Mouse (Mus musculus) neural tube, embryonic 11.5 days (tissue): ENCODE data around the gene Haao. TPM values are rescaled to one million over a fixed set of nuclear protein-coding genes. Genes with fewer than 3 reads are reported as not detected.

Source experiments
- ATAC-seq: fragments of 200-750 bp; cut with Nextera tagmentation; 2 replicates; pipeline ENCODE4 v1.8.0; 2017; ENCODE audit warnings: moderate number of reproducible peaks, mild to moderate bottlenecking, moderate TSS enrichment, moderate library complexity; ENCODE audit not compliant: insufficient read depth, low FRiP score, low TSS enrichment
- DNase-seq: peaks from one replicate; pipeline ENCODE4 v3.0.0-alpha.2; 2015; ENCODE audit warnings: low spot score
- H3K27ac ChIP-seq: fragments of 300-500 bp; sonication (generic); 2 replicates; pipeline ENCODE4 v1.5.1; 2014; ENCODE audit warnings: low read depth, mild to moderate bottlenecking, low read length
- H3K27me3 ChIP-seq: fragments of 300-500 bp; sonication (generic); 2 replicates; pipeline ENCODE4 v1.6.1; 2014; ENCODE audit warnings: mild to moderate bottlenecking, low read length, mixed read lengths; ENCODE audit not compliant: control insufficient read depth, insufficient read depth
- H3K36me3 ChIP-seq: fragments of 300-500 bp; sonication (generic); 2 replicates; pipeline ENCODE4 v1.6.1; 2014; ENCODE audit warnings: mild to moderate bottlenecking, low read length, moderate library complexity, mixed read lengths; ENCODE audit not compliant: control insufficient read depth, insufficient read depth
- H3K4me1 ChIP-seq: fragments of 300-500 bp; sonication (generic); 2 replicates; pipeline ENCODE4 v1.6.1; 2014; ENCODE audit warnings: low read length, mixed read lengths; ENCODE audit not compliant: control insufficient read depth, insufficient read depth
- H3K4me2 ChIP-seq: fragments of 300-500 bp; sonication (generic); 2 replicates; pipeline ENCODE4 v1.6.1; 2014; ENCODE audit warnings: low read depth, mild to moderate bottlenecking, moderate library complexity
- H3K4me3 ChIP-seq: fragments of 300-500 bp; sonication (generic); 2 replicates; pipeline ENCODE4 v1.5.1; 2014; ENCODE audit warnings: low read depth, low read length
- H3K9ac ChIP-seq: fragments of 300-500 bp; sonication (generic); 2 replicates; pipeline ENCODE4 v1.6.1; 2014; ENCODE audit warnings: mild to moderate bottlenecking, low read length
- H3K9me3 ChIP-seq: fragments of 300-500 bp; sonication (generic); 2 replicates; pipeline ENCODE4 v1.6.1; 2016; ENCODE audit warnings: low read length; ENCODE audit not compliant: control insufficient read depth
- WGBS: fragments of 180-500 bp; shearing (Covaris S2); extraction: QIAGEN DNeasy Blood & Tissue Kit; methylation state at CpG from one replicate; pipeline ENCODE4 v1.1.7; 2014; 5-methylcytosine and 5-hydroxymethylcytosine counted together
- polyA plus RNA-seq: library from polyadenylated mRNA; unstranded; fragments of >200 nt; fragmentation: Nextera tagmentation; extraction: Ambion mirVana; gene quantifications from 2 replicates; pipeline ENCODE4 v1.2.1, GENCODE M21; 2014

Haao gene
- polyA plus RNA-seq, 1 experiment from 2014 or later, result not detected

DNA sequence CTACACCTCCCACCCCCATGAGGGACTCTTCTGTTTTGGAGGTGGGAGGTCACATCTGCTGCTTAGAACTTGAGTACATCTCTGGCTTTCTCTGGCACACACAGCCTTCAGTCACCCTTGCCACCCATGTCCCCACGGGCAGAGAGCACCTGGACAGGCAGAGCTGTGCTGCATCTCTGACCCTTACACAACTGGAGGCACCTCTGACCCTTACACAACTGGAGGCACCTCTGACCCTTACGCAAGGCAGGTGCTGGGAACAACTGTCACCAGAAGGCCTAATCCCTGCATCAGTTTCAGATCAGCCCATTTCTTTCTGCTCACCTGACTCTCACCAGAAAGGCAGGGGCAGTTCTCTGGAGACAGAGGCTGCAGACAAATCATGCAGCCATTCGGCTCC lies 11.7 kb downstream of the Haao start:
- Histone ChIP-seq H3K27me3 (no peaks in the 10 kb centered on the region), H3K9me3 (no peaks in the 10 kb centered on the region), H3K4me2 (no peak overlapping the region), H3K27ac (no peak overlapping the region), H3K9ac (no peak overlapping the region), H3K4me3 (no peak overlapping the region), H3K4me1 (no peaks in the 10 kb centered on the region), H3K36me3 (no peaks in the 10 kb centered on the region; the same call in 1 of the 2 replicates)
- no peak for DNase-seq
- ATAC-seq, result no peak
- 65% methylated on average over 3 of the region's 3 CpGs for WGBS

- H3K4me1 ChIP-seq, result no peaks in the 10 kb centered on the region
- no peak overlapping the region for H3K27ac ChIP-seq
- no peak overlapping the region for H3K4me3 ChIP-seq
- no peak overlapping the region for H3K4me2 ChIP-seq
- no peaks in the 10 kb centered on the region; the same call in 1 of the 2 replicates for H3K36me3 ChIP-seq
- H3K9ac ChIP-seq, result no peak overlapping the region
- H3K27me3 ChIP-seq, result no peaks in the 10 kb centered on the region
- DNase-seq (no peak), ATAC-seq (no peak)
- H3K9me3 ChIP-seq, result no peaks in the 10 kb centered on the region
- 66% methylated on average over 4 of the region's 4 CpGs for WGBS
These were observed 13.6 kb downstream of the Haao start for GRCm38 (mm10) chr17:83834120-83834519.

DNA sequence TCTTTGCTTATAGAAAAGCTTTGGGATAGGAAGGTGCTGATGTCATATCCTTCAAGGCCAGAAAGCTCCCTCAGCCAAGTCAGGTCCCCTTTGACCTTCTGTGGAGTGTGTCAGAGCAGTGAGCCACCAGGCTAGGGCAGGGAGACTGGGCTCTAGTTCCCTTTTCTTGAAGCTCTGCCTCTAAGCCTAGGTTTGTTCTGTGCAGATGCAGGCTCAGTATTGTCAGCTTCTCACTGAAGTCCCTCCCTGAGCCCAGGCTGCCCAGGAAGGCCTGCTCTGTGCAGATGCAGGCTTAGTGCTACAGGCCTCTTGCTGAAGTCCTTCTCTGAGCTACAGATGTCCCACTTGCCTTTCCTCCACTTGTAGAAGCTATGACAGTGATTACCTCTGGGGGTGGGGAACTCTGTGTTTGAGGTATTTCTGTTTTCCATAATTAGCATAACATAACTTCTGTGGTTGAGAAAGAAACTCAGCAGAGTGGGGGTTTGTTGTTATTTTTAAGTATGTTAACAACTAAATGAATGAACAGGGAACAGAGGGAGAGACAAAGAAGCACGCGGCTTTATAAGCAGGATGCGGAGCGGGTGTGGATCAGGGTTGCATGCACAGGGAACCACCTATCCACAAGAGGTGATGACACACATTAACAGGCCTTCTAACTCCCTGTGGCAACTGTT lies 17.0 kb downstream of the Haao start:
- Histone ChIP-seq H3K4me3 (no peak overlapping the region), H3K4me1 (no peaks in the 10 kb centered on the region), H3K9ac (no peak overlapping the region), H3K27me3 (no peaks in the 10 kb centered on the region), H3K27ac (no peak overlapping the region), H3K36me3 (no peaks in the 10 kb centered on the region; the same call in 1 of the 2 replicates), H3K9me3 (no peaks in the 10 kb centered on the region), H3K4me2 (no peak overlapping the region)
- WGBS, result 95% methylated on average over 4 of the region's 4 CpGs
- DNase-seq (no peak), ATAC-seq (no peak)

GRCm38 (mm10) chr17:83829356-83829755 lies 18.4 kb downstream of the Haao start:
- no peak overlapping the region for H3K27ac ChIP-seq
- no peak overlapping the region for H3K4me2 ChIP-seq
- H3K9ac ChIP-seq, result no peak overlapping the region
- no peaks in the 10 kb centered on the region for H3K4me1 ChIP-seq
- WGBS, result 73% methylated on average over 3 of the region's 3 CpGs
- H3K27me3 ChIP-seq, result no peaks in the 10 kb centered on the region
- DNase-seq (no peak), ATAC-seq (no peak)
- H3K4me3 ChIP-seq, result no peak overlapping the region
- no peaks in the 10 kb centered on the region for H3K9me3 ChIP-seq
- H3K36me3 ChIP-seq, result no peaks in the 10 kb centered on the region; the same call in 1 of the 2 replicates

DNA sequence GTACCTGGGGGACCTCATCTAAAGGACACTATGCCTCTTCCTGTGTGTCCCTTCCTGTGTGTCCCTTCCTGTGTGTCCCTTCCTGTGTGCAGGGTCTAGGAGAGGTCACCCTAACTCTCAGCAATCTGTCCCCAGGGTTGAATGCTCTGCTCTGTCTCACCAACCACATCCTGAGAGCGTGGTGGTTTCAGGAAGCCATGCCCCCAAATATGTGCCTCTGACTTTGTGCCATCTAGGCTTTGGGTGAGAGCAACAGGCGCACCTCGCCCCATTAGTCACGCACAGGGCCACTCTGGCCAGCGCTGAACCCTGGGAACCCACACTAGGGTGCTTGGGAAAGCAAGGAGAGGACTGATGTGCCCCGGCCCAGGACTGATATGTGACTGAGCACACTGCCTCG lies 23.9 kb downstream of the Haao start:
- ATAC-seq (no peak), DNase-seq (peak; percentile 7)
- 88% methylated on average over 7 of the region's 7 CpGs for WGBS
- Histone ChIP-seq H3K9me3 (no peaks in the 10 kb centered on the region), H3K36me3 (no peaks in the 10 kb centered on the region), H3K27me3 (no peaks in the 10 kb centered on the region), H3K4me1 (no peaks in the 10 kb centered on the region), H3K9ac (no peak overlapping the region), H3K4me2 (no peak overlapping the region), H3K27ac (no peak overlapping the region), H3K4me3 (no peak overlapping the region)

- no peak overlapping the region for H3K9ac ChIP-seq
- no peaks in the 10 kb centered on the region for H3K9me3 ChIP-seq
- no peak overlapping the region for H3K27ac ChIP-seq
- 92% methylated on average over 3 of the region's 3 CpGs for whole genome bisulfite sequencing
- H3K4me1 ChIP-seq, result no peaks in the 10 kb centered on the region
- H3K4me2 ChIP-seq, result no peak overlapping the region
- no peaks in the 10 kb centered on the region for H3K36me3 ChIP-seq
- H3K27me3 ChIP-seq, result no peaks in the 10 kb centered on the region
- no peak overlapping the region for H3K4me3 ChIP-seq
- DNase-seq (no peak), ATAC-seq (no peak)
These were observed 25.9 kb downstream of the Haao start for GRCm38 (mm10) chr17:83821876-83822275.

DNA sequence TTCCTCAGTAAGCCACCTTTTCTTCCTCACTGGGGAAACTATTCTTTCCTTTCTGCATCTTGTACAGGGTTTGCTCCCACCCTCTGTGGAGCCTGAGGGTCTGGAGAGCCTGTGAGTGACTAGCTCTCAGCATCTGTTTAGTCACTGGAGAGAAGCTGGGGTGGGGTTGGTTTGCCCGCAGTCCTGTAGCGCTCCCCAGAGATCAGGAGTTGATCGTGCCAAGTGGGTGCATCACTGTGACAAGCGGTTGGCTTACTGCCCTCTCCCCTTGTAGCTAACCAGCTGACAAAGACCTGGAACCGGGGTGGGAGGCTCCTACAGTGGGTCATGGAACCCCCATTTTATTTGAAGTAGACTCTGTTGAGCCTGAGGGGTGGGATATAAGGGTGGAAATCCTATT lies 27.1 kb downstream of the Haao start:
- H3K27me3 ChIP-seq, result no peaks in the 10 kb centered on the region
- H3K9ac ChIP-seq, result no peak overlapping the region
- no peaks in the 10 kb centered on the region for H3K4me1 ChIP-seq
- no peaks in the 10 kb centered on the region for H3K9me3 ChIP-seq
- 87% methylated on average over 5 of the region's 5 CpGs for WGBS
- no peak overlapping the region for H3K27ac ChIP-seq
- no peaks in the 10 kb centered on the region for H3K36me3 ChIP-seq
- no peak for DNase-seq
- ATAC-seq, result no peak
- H3K4me2 ChIP-seq, result no peak overlapping the region
- no peak overlapping the region for H3K4me3 ChIP-seq

DNA sequence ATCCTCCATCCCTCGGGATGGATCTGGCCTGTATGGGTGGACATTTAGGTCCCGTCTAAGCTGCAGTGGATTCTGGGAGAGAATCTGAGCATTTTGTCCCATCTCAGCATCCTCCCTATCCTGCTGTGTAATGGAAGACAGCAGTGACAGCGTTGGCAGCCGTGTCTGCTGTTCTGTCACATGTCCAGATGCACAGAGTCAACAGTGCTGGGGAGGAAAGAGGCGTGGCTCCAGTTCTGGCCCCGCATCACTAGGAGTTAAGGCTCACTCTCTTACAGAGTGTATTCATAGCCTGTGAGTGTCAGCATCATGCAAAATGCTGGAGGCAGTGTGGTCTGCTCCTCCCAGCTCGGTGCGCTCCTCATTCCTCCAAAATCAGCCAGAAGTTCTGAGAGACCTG lies 28.3 kb downstream of the Haao start:
- H3K9me3 ChIP-seq, result no peaks in the 10 kb centered on the region
- H3K27ac ChIP-seq, result no peak overlapping the region
- no peaks in the 10 kb centered on the region for H3K27me3 ChIP-seq
- DNase-seq (no peak), ATAC-seq (no peak)
- 72% methylated on average over 8 of the region's 8 CpGs for WGBS
- no peaks in the 10 kb centered on the region for H3K36me3 ChIP-seq
- no peak overlapping the region for H3K9ac ChIP-seq
- no peaks in the 10 kb centered on the region for H3K4me1 ChIP-seq
- no peak overlapping the region for H3K4me3 ChIP-seq
- no peak overlapping the region for H3K4me2 ChIP-seq

DNA sequence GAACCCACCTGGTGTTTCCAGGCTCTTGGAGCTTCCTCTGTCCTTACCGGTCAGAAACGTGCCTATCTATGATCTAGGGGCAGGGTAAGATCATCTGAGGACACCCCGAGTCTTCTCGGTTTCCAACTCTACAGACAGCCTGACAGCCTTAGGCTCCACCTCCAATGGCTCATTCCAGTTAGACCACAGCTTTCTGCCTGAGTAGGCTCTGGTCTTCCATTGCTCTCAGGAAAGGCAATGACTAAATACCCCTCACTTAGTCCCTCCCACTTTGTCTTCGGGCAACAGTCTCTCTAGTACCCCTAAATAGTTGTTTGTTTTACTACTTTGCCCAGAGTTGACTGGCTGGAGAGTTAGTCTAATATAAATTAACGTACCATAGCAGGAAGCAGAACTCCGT lies 30.8 kb downstream of the Haao start:
- Histone ChIP-seq H3K4me1 (no peaks in the 10 kb centered on the region), H3K36me3 (no peaks in the 10 kb centered on the region), H3K4me3 (no peak overlapping the region), H3K4me2 (no peak overlapping the region), H3K27me3 (no peaks in the 10 kb centered on the region), H3K9ac (no peak overlapping the region), H3K27ac (no peak overlapping the region), H3K9me3 (no peaks in the 10 kb centered on the region)
- ATAC-seq (no peak), DNase-seq (no peak)
- WGBS, result 85% methylated on average over 7 of the region's 7 CpGs
